Mouse (Mus musculus): ENCODE data around the gene Cachd1. TPM values are rescaled to one million over a fixed set of nuclear protein-coding genes. Genes with fewer than 3 reads are reported as not detected.

Cachd1 gene
- polyA plus RNA-seq, 1 experiment from 2014 or later, result 34.7 TPM

DNA sequence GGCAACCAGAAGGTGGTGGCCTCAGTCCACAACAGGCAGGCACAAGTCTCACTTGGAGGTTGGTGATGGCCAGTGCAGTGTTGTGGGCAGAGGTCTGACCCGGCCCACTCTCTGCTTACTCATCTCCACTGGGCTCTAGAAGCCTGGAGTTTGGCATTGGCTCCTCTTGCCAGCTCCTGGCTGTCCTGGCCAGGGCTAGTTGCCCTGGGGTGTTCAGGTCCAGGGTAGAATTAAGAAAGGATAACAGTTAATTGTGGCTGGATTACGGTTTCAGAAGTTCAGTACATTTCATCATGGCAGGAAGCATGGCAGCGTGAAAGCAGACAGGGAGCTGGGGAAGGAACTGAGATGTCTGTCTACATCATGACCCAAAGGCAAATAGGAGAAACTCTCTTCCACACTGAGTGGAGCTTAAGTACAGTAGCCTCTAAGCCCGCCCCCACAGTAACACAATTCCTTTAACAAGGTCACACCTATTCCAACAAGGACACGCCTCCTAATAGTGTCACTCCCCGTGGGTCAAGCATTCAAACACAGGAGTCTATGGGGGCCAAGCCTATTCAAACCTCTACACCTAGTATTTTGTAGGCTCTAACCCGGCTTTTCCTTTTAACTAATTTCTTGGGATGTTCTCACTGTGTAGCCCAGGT, 74.5 kb downstream of the Cachd1 start:
- Histone ChIP-seq H3K27ac (no peak overlapping the region), H3K4me3 (no peak overlapping the region), H3K36me3 (no peaks in the 10 kb centered on the region), H3K9me3 (replicated peaks) (no peaks in the 10 kb centered on the region), H3K27me3 (no peaks in the 10 kb centered on the region), H3K9ac (no peak overlapping the region), H3K4me2 (replicated peaks) (no peak overlapping the region), H3K4me1 (peaks cover 27% of the 10 kb centered on the region)
- ATAC-seq (ENCODE audit: low FRiP score), result no peak
- WGBS, result 85% methylated on average over 7 of the region's 7 CpGs

DNA sequence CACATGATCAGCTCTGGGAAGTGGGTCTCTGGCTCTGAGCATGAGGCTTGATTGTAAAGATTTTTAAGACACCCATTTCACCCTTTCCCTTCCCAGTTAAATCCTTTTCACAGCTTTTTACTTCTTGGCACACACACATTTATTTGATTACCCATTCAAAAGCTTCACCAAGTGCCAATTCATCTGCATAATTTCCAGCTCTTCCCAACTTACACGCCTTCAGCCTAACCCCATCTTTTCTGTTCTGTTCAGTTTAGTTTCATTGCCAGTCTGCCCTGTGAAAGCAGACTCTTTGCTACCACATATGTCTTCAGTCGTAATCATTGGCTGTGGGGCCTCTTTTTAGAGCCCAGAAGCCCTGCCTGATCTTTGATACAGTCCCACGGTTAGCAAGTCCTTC, 76.0 kb downstream of the Cachd1 start:
- 54% methylated on average over 3 of the region's 3 CpGs for WGBS
- Histone ChIP-seq H3K4me2 (replicated peaks) (no peak overlapping the region), H3K4me3 (no peak overlapping the region), H3K27me3 (no peaks in the 10 kb centered on the region), H3K36me3 (no peaks in the 10 kb centered on the region), H3K9me3 (replicated peaks) (no peaks in the 10 kb centered on the region), H3K9ac (no peak overlapping the region), H3K27ac (no peak overlapping the region), H3K4me1 (peaks cover 37% of the 10 kb centered on the region)
- no peak for ATAC-seq (ENCODE audit: low FRiP score)

DNA sequence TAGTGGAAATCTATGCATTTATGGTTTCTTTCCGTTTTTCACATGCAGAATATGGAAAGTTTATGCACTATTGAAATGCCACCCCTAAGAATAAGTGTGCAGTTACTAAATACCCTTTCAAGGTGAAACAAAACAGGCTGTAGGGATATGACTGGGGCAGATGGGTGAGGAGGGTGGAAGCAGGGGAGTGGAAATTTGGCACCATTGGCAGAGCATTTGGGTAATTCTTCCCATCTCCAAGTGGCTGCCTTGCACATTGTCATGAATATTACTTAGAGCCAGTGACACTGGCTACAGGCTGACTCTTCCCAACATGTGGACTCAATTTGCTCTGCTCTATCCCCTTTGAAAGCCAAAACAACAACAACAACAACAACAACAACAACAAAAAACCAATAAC, 77.0 kb downstream of the Cachd1 start:
- Histone ChIP-seq H3K4me1 (peaks cover 38% of the 10 kb centered on the region), H3K27me3 (no peaks in the 10 kb centered on the region), H3K36me3 (no peaks in the 10 kb centered on the region), H3K4me3 (no peak overlapping the region), H3K9ac (no peak overlapping the region), H3K27ac (no peak overlapping the region), H3K9me3 (replicated peaks) (no peaks in the 10 kb centered on the region), H3K4me2 (replicated peaks) (no peak overlapping the region)
- ATAC-seq (ENCODE audit: low FRiP score), result no peak
- WGBS, result 81% methylated on average over 1 of the region's 1 CpGs

DNA sequence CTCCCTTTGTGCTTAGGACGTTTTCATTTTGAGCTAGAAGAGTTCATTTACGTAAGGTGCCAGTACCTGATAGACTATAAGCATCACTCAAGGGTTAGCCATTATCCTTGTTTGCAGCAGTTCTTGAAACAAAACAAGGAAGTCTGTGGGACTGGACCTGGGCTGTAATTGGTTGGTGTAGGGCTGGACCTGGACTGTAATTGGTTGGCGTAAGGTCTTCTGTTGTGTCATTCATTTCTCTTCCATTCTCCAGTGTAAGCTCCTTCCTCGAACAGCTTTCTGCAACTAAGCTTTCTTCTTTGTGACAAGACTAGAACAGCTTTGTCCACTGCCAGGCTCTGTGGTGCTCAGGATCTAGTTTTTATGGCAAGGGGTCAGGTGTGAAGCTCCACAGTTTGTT, 78.9 kb downstream of the Cachd1 start:
- Histone ChIP-seq H3K9ac (peak overlapping the region; percentile 38; the same call in 1 of the 2 replicates), H3K9me3 (replicated peaks) (no peaks in the 10 kb centered on the region), H3K4me1 (peaks cover 38% of the 10 kb centered on the region), H3K36me3 (no peaks in the 10 kb centered on the region), H3K27me3 (no peaks in the 10 kb centered on the region), H3K27ac (peak overlapping the region; percentile 40; the same call in 1 of the 2 replicates), H3K4me3 (no peak overlapping the region), H3K4me2 (replicated peaks) (0 out of 2 replicates have a peak overlapping the region, but pooled peaks have one; percentile 4)
- WGBS, result 83% methylated on average over 4 of the region's 4 CpGs
- peak; percentile 41 for ATAC-seq (ENCODE audit: low FRiP score)

DNA sequence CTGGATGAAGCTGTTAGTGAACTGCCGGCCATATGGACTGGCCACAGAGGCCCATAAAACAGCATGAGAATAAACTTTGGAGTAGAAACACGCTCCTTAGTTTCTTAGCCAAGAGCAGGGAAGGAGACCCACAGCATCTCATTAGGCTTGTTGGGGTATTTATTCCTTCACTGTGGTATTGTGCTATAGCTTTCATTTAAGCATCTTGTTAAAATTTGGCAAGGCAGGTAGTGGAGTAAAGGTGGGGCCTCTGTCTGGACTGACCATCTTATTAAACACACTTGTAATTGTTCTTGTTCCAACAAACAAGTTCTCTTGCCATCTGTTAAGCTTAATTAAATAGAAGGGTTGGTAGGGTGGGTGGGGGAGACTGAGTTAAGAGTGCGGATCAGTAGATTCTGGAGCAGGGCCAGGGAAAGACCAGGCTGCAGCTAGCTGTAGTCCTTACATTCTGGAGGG, 81.0 kb downstream of the Cachd1 start:
- ATAC-seq (ENCODE audit: low FRiP score), result no peak
- no peaks in the 10 kb centered on the region for H3K27me3 ChIP-seq
- no peaks in the 10 kb centered on the region for H3K36me3 ChIP-seq
- H3K4me3 ChIP-seq, result no peak overlapping the region
- 66% methylated on average over 3 of the region's 3 CpGs for WGBS
- H3K4me2 ChIP-seq (replicated peaks), result no peak overlapping the region
- H3K9me3 ChIP-seq (replicated peaks), result no peaks in the 10 kb centered on the region
- H3K27ac ChIP-seq, result no peak overlapping the region
- H3K4me1 ChIP-seq, result peaks cover 34% of the 10 kb centered on the region
- no peak overlapping the region for H3K9ac ChIP-seq

DNA sequence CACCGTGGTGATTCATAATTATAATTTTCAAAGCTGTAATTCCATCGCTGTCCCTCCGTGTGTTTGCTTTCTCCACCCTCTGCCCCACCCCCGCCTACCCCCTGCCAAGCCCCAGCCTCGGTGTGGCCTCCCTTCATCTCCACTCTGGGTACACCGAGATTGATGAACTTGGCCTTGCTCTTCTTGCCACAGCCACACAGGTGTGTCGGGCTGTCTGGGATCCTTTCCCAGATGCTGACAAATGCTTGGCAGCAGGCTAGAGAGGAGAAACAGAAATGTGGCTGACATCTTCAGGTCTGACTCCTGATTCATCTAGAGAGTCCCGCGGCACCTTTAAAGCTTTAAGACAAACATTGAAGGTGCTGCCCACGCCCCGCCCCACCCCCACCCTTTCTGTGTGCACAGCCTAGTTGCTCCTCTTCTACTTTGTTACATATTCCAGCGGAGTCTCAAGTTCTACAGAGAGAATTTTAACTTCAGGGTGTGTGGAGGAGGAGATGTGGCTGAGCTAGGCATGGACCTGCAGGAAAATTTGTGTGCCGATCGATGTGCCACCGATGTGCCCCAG, 87.5 kb downstream of the Cachd1 start:
- Histone ChIP-seq H3K4me3 (no peak overlapping the region), H3K9me3 (replicated peaks) (no peaks in the 10 kb centered on the region), H3K9ac (no peak overlapping the region), H3K36me3 (no peaks in the 10 kb centered on the region), H3K4me1 (peaks cover 32% of the 10 kb centered on the region), H3K27me3 (no peaks in the 10 kb centered on the region), H3K4me2 (replicated peaks) (no peak overlapping the region), H3K27ac (no peak overlapping the region)
- ATAC-seq (ENCODE audit: low FRiP score), result no peak
- 57% methylated on average over 15 of the region's 15 CpGs for WGBS

DNA sequence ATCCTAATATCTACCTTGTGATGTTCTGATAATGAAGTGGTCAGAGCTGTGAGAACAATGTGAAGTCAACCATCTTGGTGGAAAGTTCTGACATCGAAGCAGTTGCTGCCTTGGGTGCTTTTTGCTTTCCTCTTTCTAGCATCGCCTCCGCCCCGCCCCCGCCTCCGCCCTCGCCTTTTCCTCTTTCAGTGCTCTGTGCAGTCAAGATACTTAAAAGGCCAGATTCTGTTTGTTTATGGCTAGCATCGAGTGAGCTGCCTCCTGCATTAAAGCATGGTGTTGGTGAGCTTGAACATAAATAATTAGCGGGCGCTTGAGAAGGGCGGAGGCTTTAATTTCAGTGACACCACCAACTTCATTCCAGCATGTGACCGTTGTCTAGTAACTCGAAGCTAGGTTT, 88.9 kb downstream of the Cachd1 start:
- peaks cover 32% of the 10 kb centered on the region for H3K4me1 ChIP-seq
- H3K4me2 ChIP-seq (replicated peaks), result peak overlapping the region; percentile 15
- ATAC-seq (ENCODE audit: low FRiP score), result peak; percentile 43
- 39% methylated on average over 13 of the region's 13 CpGs for WGBS
- no peak overlapping the region for H3K27ac ChIP-seq
- H3K36me3 ChIP-seq, result no peaks in the 10 kb centered on the region
- no peaks in the 10 kb centered on the region for H3K9me3 ChIP-seq (replicated peaks)
- no peak overlapping the region for H3K4me3 ChIP-seq
- no peak overlapping the region for H3K9ac ChIP-seq
- H3K27me3 ChIP-seq, result no peaks in the 10 kb centered on the region

DNA sequence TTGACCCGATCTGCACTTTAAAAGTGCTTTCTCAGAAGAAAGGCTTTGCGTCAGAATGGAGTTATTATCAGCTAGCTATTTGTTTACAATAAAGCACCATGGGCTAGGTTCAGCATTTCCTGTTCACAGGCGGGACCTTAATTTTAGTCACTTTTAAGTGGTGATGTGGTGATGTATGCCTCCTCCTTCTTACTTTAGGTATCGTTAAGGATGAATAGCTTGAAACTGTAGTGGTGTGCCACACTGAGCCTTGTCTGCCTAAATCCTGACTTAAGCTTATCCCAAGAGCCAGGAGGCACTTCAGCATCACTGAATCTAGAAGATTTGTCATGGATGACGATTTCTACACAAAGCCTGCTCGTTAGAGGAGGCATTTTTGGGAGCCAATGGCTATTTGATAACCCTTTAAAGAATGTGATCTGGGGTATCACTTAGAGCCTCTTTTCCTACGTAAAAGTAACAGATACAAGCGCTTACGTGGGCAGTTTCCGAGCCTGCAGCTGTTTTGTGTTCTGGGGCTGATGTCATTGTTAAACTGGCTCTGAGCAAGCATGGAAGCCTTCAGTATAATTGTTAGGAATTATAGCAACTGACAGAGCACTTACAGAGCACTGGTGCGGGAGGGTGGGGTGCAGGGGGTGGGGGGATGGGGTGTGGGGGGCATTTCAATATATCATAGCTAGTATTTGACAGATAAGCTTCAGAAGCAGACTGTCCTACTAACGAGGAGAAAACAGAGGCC, 89.7 kb downstream of the Cachd1 start:
- 42% methylated on average over 12 of the region's 12 CpGs for WGBS
- H3K4me1 ChIP-seq, result peaks cover 32% of the 10 kb centered on the region
- no peaks in the 10 kb centered on the region for H3K36me3 ChIP-seq
- 0 out of 2 replicates have a peak overlapping the region, but pooled peaks have one; percentile 30 for H3K27ac ChIP-seq
- peak overlapping the region; percentile 15 for H3K4me2 ChIP-seq (replicated peaks)
- H3K27me3 ChIP-seq, result no peaks in the 10 kb centered on the region
- H3K4me3 ChIP-seq, result no peak overlapping the region
- H3K9me3 ChIP-seq (replicated peaks), result no peaks in the 10 kb centered on the region
- H3K9ac ChIP-seq, result no peak overlapping the region
- ATAC-seq (ENCODE audit: low FRiP score), result no peak

DNA sequence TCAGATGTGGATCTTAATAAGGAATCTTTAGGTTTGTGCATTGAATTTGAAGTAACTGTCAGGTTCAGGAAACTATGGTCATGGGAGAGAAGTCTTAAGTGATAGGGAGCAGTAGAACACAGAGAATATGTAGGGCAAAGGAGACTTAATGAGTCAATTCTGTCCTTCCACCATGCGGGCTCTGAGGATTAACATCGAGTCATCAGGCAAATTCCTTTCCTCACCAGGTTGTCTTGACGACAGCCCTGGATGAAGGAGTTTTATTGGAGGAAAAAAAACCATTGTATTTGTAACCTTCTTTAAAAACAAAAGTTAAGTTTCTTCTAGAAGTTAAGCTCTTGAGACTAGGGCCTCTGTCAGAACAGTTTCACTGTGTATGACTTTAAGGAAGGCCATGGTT, 100.9 kb downstream of the Cachd1 start:
- WGBS, result 55% methylated on average over 3 of the region's 3 CpGs
- no peak for ATAC-seq (ENCODE audit: low FRiP score)
- Histone ChIP-seq H3K4me1 (peaks cover 2% of the 10 kb centered on the region; the same call in 1 of the 2 replicates), H3K27me3 (no peaks in the 10 kb centered on the region), H3K9me3 (replicated peaks) (no peaks in the 10 kb centered on the region), H3K4me2 (replicated peaks) (no peak overlapping the region), H3K36me3 (no peaks in the 10 kb centered on the region), H3K9ac (no peak overlapping the region), H3K27ac (no peak overlapping the region), H3K4me3 (no peak overlapping the region)

DNA sequence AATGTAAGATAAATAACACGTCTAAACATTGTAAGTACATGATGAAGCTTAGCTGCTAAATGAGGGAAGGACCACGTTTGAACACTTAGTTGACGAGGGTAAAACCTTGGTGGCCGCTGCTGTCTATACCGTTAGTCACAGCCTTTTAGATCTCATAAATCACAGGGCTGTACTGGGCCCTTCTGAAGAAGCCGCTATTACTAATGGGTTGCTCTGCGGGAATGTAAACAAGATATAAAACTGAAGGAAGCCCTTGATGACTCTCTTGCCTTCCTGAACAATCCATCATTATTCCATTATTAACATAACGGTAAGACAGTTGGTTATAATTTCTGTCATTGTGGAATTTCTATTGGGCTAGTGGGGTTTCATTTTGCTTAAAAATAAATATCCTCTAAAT, 102.9 kb downstream of the Cachd1 start:
- no peaks in the 10 kb centered on the region for H3K27me3 ChIP-seq
- WGBS, result 69% methylated on average over 8 of the region's 8 CpGs
- no peak for ATAC-seq (ENCODE audit: low FRiP score)
- no peaks in the 10 kb centered on the region for H3K9me3 ChIP-seq (replicated peaks)
- H3K27ac ChIP-seq, result no peak overlapping the region
- H3K4me3 ChIP-seq, result no peak overlapping the region
- H3K4me2 ChIP-seq (replicated peaks), result no peak overlapping the region
- H3K36me3 ChIP-seq, result no peaks in the 10 kb centered on the region
- no peak overlapping the region for H3K9ac ChIP-seq
- peaks cover 2% of the 10 kb centered on the region; the same call in 1 of the 2 replicates for H3K4me1 ChIP-seq

DNA sequence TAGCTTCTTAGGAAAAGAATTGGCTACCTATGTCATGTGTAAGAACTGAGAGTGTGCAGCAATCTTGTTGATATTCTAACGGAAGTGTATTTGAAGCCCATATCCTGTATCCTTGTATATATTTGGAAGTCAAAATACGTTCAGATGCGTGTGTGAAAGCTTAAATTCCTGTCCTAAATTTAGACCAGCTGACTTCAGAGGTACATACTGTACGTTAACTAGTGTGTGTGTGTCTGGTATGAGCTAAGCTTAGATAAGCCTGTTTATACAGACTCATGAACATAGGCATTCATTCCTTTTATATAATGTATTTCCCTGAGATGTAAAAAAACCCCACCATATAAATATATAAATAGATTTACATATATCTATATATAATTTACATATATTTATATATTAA, 103.6 kb downstream of the Cachd1 start:
- no peak overlapping the region for H3K4me3 ChIP-seq
- H3K9ac ChIP-seq, result no peak overlapping the region
- no peak overlapping the region for H3K4me2 ChIP-seq (replicated peaks)
- peaks cover 3% of the 10 kb centered on the region for H3K4me1 ChIP-seq
- ATAC-seq (ENCODE audit: low FRiP score), result no peak
- H3K9me3 ChIP-seq (replicated peaks), result no peaks in the 10 kb centered on the region
- 77% methylated on average over 4 of the region's 4 CpGs for WGBS
- no peaks in the 10 kb centered on the region for H3K36me3 ChIP-seq
- no peak overlapping the region for H3K27ac ChIP-seq
- no peaks in the 10 kb centered on the region for H3K27me3 ChIP-seq

DNA sequence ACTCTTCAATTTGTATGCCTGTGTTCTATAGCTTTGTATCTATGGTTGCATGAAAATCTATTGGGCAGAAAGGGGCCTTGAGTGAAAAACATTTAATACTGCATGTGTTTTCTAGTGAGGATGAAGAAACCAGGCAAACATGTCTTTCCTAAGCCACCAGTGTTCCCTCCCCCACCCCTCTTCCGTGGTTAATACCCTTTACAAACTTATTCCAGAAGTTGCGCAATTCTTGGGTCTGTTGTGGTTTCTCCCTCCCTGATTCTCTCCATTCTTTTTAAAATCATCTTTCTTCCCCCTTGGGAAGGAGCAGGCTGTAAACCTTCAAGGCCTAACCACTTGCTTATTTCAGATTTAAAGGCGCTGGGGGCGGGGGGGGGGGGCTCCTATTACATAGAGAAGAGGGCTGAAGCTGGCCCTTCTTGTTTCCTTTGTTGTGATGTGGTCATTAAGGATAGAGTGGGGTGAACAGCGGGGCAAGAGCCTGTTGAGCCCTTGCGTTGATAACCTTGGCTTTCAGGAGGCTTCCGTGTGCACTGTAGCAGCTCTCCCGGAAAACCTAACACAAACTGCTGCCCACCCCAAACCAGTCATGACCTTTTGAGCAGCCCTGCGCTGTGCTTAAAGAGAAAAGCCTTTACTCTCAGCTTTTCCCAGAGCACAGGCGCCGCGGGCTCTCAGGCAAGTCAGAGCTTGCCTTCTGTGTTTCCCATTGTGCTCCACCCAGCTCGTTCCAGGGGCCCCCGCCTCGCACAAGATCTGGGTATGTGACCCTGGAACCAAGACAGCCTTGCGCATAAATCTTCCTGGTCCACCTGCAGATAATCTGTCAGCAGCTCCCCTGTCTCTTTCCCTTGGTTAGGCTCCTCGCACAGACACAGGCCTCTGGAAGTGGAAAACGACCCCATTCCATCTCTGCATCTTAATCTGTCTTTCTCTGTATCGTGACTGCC, 109.6 kb downstream of the Cachd1 start:
- peak overlapping the region; percentile 37 for H3K4me2 ChIP-seq (replicated peaks)
- WGBS, result 11% methylated on average over 19 of the region's 19 CpGs
- ATAC-seq (ENCODE audit: low FRiP score), result peak; percentile 80
- no peaks in the 10 kb centered on the region for H3K36me3 ChIP-seq
- peak overlapping the region; percentile 45; the same call in 1 of the 2 replicates for H3K9ac ChIP-seq
- no peaks in the 10 kb centered on the region for H3K27me3 ChIP-seq
- no peaks in the 10 kb centered on the region for H3K9me3 ChIP-seq (replicated peaks)
- peaks cover 44% of the 10 kb centered on the region for H3K4me1 ChIP-seq
- peak overlapping the region; percentile 65 for H3K27ac ChIP-seq
- H3K4me3 ChIP-seq, result no peak overlapping the region

Measured in hindbrain, embryonic 12.5 days (tissue).